Mouse (Mus musculus): Measurements from ENCODE around the gene Usf2.

Gene Usf2

GRCm38 (mm10) chr7:30956756-30957366 is at the start of gene Usf2:
TSS of gene Usf2 (minus strand) at chr7:30956803.
- DNase-seq (ENCODE audit: low spot score in 2 of 2) = peak; percentile 64

GRCm38 (mm10) chr7:31002650-31003049 is 46.0 kb upstream of the Usf2 start:
- no peak for DNase-seq (ENCODE audit: low spot score in 2 of 2)

GRCm38 (mm10) chr7:31000505-31001020 is 44.0 kb upstream of the Usf2 start:
- DNase-seq (ENCODE audit: low spot score in 2 of 2) = peak; percentile 10 to 27

- DNase-seq (ENCODE audit: low spot score in 2 of 2) = no peak
These were observed 39.9 kb upstream of the Usf2 start for GRCm38 (mm10) chr7:30996491-30996890.

- DNase-seq (ENCODE audit: low spot score in 2 of 2) = no peak
These were observed 37.4 kb upstream of the Usf2 start for GRCm38 (mm10) chr7:30993986-30994385.

GRCm38 (mm10) chr7:30992148-30992547 is 35.5 kb upstream of the Usf2 start:
- DNase-seq (ENCODE audit: low spot score in 2 of 2) = no peak

GRCm38 (mm10) chr7:30988519-30989162 is 32.0 kb upstream of the Usf2 start:
- DNase-seq (ENCODE audit: low spot score in 2 of 2) = no peak

GRCm38 (mm10) chr7:30985357-30985756 is 28.8 kb upstream of the Usf2 start:
- no peak for DNase-seq (ENCODE audit: low spot score in 2 of 2)

- no peak for DNase-seq (ENCODE audit: low spot score in 2 of 2)
These were observed 25.1 kb upstream of the Usf2 start for GRCm38 (mm10) chr7:30981703-30982102.

GRCm38 (mm10) chr7:30973501-30974289 is 17.1 kb upstream of the Usf2 start, which contains the start of gene Fam187b:
TSS of gene Fam187b (plus strand) at chr7:30973790.
- peak; percentile 71 to 72 for DNase-seq (ENCODE audit: low spot score in 2 of 2)

- no peak for DNase-seq (ENCODE audit: low spot score in 2 of 2)
These were observed 16.6 kb upstream of the Usf2 start, which contains the start of gene Lsr for GRCm38 (mm10) chr7:30973251-30973500. TSS of gene Lsr (minus strand) at chr7:30973464.

GRCm38 (mm10) chr7:30972426-30973250 is 16.0 kb upstream of the Usf2 start:
- no peak for DNase-seq (ENCODE audit: low spot score in 2 of 2)

GRCm38 (mm10) chr7:30971901-30972300 is 15.3 kb upstream of the Usf2 start:
- DNase-seq (ENCODE audit: low spot score in 2 of 2) = no peak

- DNase-seq (ENCODE audit: low spot score in 2 of 2) = no peak
These were observed 12.6 kb upstream of the Usf2 start for GRCm38 (mm10) chr7:30969174-30969573.

- DNase-seq (ENCODE audit: low spot score in 2 of 2) = no peak
These were observed 12.0 kb upstream of the Usf2 start for GRCm38 (mm10) chr7:30968611-30969010.

GRCm38 (mm10) chr7:30966657-30967056 is 10.1 kb upstream of the Usf2 start:
- no peak for DNase-seq (ENCODE audit: low spot score in 2 of 2)

- no peak for DNase-seq (ENCODE audit: low spot score in 2 of 2)
These were observed 9.1 kb upstream of the Usf2 start for GRCm38 (mm10) chr7:30965677-30966076.

GRCm38 (mm10) chr7:30964366-30964765 is 7.8 kb upstream of the Usf2 start:
- DNase-seq (ENCODE audit: low spot score in 2 of 2) = no peak

- no peak for DNase-seq (ENCODE audit: low spot score in 2 of 2)
These were observed 6.3 kb upstream of the Usf2 start for GRCm38 (mm10) chr7:30962862-30963261.

- no peak for DNase-seq (ENCODE audit: low spot score in 2 of 2)
These were observed 3.3 kb upstream of the Usf2 start for GRCm38 (mm10) chr7:30959786-30960349.

GRCm38 (mm10) chr7:30958866-30959487 is 2.4 kb upstream of the Usf2 start:
- no peak for DNase-seq (ENCODE audit: low spot score in 2 of 2)

Data from frontal cortex, postnatal 14 days (tissue).